Mouse (Mus musculus) heart, adult 2 months (tissue): ENCODE measurements at regions not wholly inside any gene's neighbourhood (a gene's known extent, or its start where the extent isn't known, plus 50 kb on each side); places are given as distances from the start of the nearest gene placed in this dataset.

Experiments used
- DNase-seq, 2 experiments: peaks; one replicate each; pipeline ENCODE4 v3.0.0; 2021
- H3K27ac ChIP-seq: fragments of 200-600 bp; 2 replicates; pipeline ENCODE4 v1.8.1; 2022
- H3K27me3 ChIP-seq: fragments of 200-500 bp; 2 replicates; pipeline ENCODE4 v1.6.1; 2012; ENCODE audit warnings: mild to moderate bottlenecking, low read length, inconsistent platforms, mixed read lengths; ENCODE audit not compliant: control insufficient read depth, insufficient read depth
- H3K36me3 ChIP-seq: fragments of 200-500 bp; 2 replicates; pipeline ENCODE4 v1.6.1; 2012; ENCODE audit warnings: low read length, inconsistent platforms; ENCODE audit not compliant: control insufficient read depth, insufficient read depth
- H3K4me1 ChIP-seq: fragments of 200-500 bp; 2 replicates; pipeline ENCODE4 v1.6.1; 2011; ENCODE audit warnings: low read length; ENCODE audit not compliant: control insufficient read depth, insufficient read depth
- H3K4me3 ChIP-seq: fragments of 200-600 bp; 2 replicates; pipeline ENCODE4 v1.8.1; 2022
- H3K79me2 ChIP-seq: fragments of 200-500 bp; replicated peaks from 2 replicates; pipeline ENCODE4 v1.6.1; 2012; ENCODE audit warnings: mild to moderate bottlenecking, inconsistent platforms, low read length, moderate library complexity, mixed read lengths; ENCODE audit not compliant: control insufficient read depth, insufficient read depth
- H3K9ac ChIP-seq: fragments of 200-500 bp; 2 replicates; pipeline ENCODE4 v1.6.1; 2012; ENCODE audit warnings: low read depth, mild to moderate bottlenecking, control low read depth, inconsistent platforms, low read length, mixed read lengths
- CTCF ChIP-seq: fragments of 200-600 bp; IDR thresholded peaks from 2 replicates; pipeline ENCODE4 v1.8.1; 2022; ENCODE audit warnings: antibody characterized with exemption, mild to moderate bottlenecking, moderate library complexity
- EP300 ChIP-seq: fragments of 200-500 bp; IDR thresholded peaks from 2 replicates; pipeline ENCODE4 v1.6.1; 2011; ENCODE audit warnings: low read depth, low read length, control low read depth; ENCODE audit not compliant: insufficient read depth
- POLR2A ChIP-seq: fragments of 200-500 bp; IDR thresholded peaks from 2 replicates; pipeline ENCODE4 v1.6.1; 2011; ENCODE audit warnings: mild to moderate bottlenecking, low read depth, low read length, control low read depth; ENCODE audit not compliant: insufficient read depth
- WGBS: fragments of 180-500 bp; shearing (Covaris S2); methylation state at CpG from one replicate; pipeline ENCODE4 v1.1.7; 2018; 5-methylcytosine and 5-hydroxymethylcytosine counted together
- intact Hi-C: fragments of 180-260 bp; cut with DNase I; formaldehyde crosslinking; loops from one replicate; pipeline ENCODE4 v1.15.1; 2025

DNA sequence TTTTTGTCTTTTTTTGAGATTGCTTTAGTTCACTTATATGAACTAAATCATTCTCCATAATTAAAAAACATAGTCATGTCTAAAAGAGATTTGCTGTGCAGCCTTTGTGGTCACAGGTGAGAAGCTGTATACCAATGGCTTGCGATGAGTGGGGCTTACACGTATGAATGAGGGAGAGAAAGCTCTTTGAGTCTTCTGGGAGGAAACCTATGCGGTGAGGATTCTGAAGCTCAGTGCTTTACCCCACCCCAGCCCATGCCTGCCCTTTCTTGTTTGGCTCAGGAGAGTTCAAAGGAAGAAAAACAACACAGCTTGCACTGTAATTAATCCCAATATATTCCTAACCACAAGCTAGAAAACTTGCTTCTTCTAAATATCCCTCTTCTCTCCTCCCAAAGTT lies 53.4 kb upstream of the Mbnl1 start:
- H3K4me1 ChIP-seq, result 0 out of 2 replicates have a peak, but pooled peaks cover 1% of the 10 kb centered on the region
- no peak overlapping the region for H3K4me3 ChIP-seq
- H3K9ac ChIP-seq, result no peak overlapping the region
- H3K36me3 ChIP-seq, result no peaks in the 10 kb centered on the region
- H3K27ac ChIP-seq, result no peak overlapping the region
- TF ChIP-seq POLR2A, result no peak
- no peak for TF ChIP-seq EP300
- TF ChIP-seq CTCF, result no peak
- no peak for DNase-seq
- H3K27me3 ChIP-seq, result no peaks in the 10 kb centered on the region
- WGBS, result 94% methylated on average over 3 of the region's 3 CpGs
- H3K79me2 ChIP-seq, result no peaks in the 10 kb centered on the region
- intact Hi-C loops, result no loop called here
